Mouse (Mus musculus): ENCODE measurements around the gene Rgs3. TPM values are rescaled to one million over a fixed set of nuclear protein-coding genes. Genes with fewer than 3 reads are reported as not detected.
A peak's percentile ranks its signal among the peaks of the same experiment; 100 is the strongest.
"Not testable (repeated sequence)": the region's sequence is repeated elsewhere in the genome, so short reads cannot be mapped to it uniquely, and the experiment has no call there.

Rgs3 gene
- polyA plus RNA-seq, 1 experiment from 2014 or later: 35.4 TPM

- H3K4me3 ChIP-seq: no peak overlapping the region
- H3K27me3 ChIP-seq (replicated peaks; ENCODE audit: low read depth, poor library complexity, severe bottlenecking): 0 out of 2 replicates have a peak, but pooled peaks cover 5% of the 10 kb centered on the region
- no peaks in the 10 kb centered on the region for H3K36me3 ChIP-seq (replicated peaks)
- H3K9me3 ChIP-seq: no peaks in the 10 kb centered on the region
- DNase-seq (ENCODE audit: low spot score): no peak
- H3K4me1 ChIP-seq: peaks cover 12% of the 10 kb centered on the region
- peak overlapping the region; percentile 42; the same call in 1 of the 2 replicates for H3K27ac ChIP-seq (replicated peaks)
- 80% methylated on average over 4 of the region's 4 CpGs for WGBS
Measured at GRCm38 (mm10) chr4:62562006-62562405, 2.4 kb downstream of the Rgs3 start.

DNA sequence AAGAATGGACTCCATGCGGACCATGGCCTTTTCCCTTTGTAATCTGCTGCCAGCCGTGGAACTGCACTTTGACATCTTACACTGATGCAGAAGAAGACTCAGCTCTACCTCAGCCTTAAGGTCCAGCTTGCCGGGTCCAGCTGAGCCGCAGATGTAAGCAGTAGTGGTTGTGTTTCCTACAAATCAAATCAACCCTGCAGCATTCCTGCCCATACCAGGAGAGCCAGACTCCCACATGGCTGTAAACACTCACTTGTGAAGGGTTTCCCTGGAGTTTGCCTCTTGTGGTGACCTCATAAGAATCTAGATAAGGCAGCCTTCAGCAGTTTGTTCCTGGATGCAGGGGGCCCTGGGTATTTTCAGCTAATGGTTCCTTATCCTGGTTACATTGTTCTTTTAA lies 6.9 kb downstream of the Rgs3 start:
- Histone ChIP-seq H3K4me1 (peaks cover 14% of the 10 kb centered on the region), H3K9me3 (no peaks in the 10 kb centered on the region), H3K27ac (replicated peaks) (no peak overlapping the region), H3K27me3 (replicated peaks; ENCODE audit: low read depth, poor library complexity, severe bottlenecking) (0 out of 2 replicates have a peak, but pooled peaks cover 5% of the 10 kb centered on the region), H3K4me3 (no peak overlapping the region), H3K36me3 (replicated peaks) (no peaks in the 10 kb centered on the region)
- 88% methylated on average over 4 of the region's 4 CpGs for WGBS
- no peak for DNase-seq (ENCODE audit: low spot score)

GRCm38 (mm10) chr4:62567696-62568095 lies 8.0 kb downstream of the Rgs3 start:
- 93% methylated on average over 6 of the region's 6 CpGs for WGBS
- H3K27me3 ChIP-seq (replicated peaks; ENCODE audit: low read depth, poor library complexity, severe bottlenecking): 0 out of 2 replicates have a peak, but pooled peaks cover 5% of the 10 kb centered on the region
- no peak overlapping the region for H3K27ac ChIP-seq (replicated peaks)
- no peak overlapping the region for H3K4me3 ChIP-seq
- H3K36me3 ChIP-seq (replicated peaks): no peaks in the 10 kb centered on the region
- no peak for DNase-seq (ENCODE audit: low spot score)
- no peaks in the 10 kb centered on the region for H3K9me3 ChIP-seq
- H3K4me1 ChIP-seq: peaks cover 10% of the 10 kb centered on the region; the same call in 1 of the 2 replicates

- 0 out of 2 replicates have a peak, but pooled peaks cover 5% of the 10 kb centered on the region for H3K27me3 ChIP-seq (replicated peaks; ENCODE audit: low read depth, poor library complexity, severe bottlenecking)
- 90% methylated on average over 1 of the region's 1 CpGs for WGBS
- H3K36me3 ChIP-seq (replicated peaks): no peaks in the 10 kb centered on the region
- H3K4me1 ChIP-seq: peaks cover 10% of the 10 kb centered on the region; the same call in 1 of the 2 replicates
- H3K27ac ChIP-seq (replicated peaks): no peak overlapping the region
- no peaks in the 10 kb centered on the region for H3K9me3 ChIP-seq
- DNase-seq (ENCODE audit: low spot score): no peak
- H3K4me3 ChIP-seq: no peak overlapping the region
Measured at GRCm38 (mm10) chr4:62568359-62568758, 8.7 kb downstream of the Rgs3 start.

DNA sequence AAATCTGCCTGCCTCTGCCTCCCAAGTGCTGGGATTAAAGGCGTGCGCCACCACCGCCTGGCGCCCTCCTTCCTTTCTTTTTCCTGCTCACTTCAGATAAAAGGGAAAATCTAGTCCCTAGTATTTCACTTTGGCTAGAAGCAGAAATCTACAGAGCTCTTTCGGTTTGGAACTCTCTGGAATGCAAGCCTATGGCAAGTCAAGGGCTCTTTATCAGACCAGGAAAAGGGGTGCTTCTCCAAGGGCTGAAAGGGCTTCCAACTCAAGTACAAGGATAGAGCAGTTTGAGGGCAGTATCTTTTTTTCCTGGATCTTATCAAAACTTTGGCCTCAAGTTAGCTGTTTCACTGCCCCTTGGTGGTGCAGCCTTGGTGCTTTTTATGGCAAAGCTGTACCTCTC lies 10.0 kb downstream of the Rgs3 start:
- 90% methylated on average over 5 of the region's 5 CpGs for WGBS
- no peaks in the 10 kb centered on the region for H3K9me3 ChIP-seq
- 0 out of 2 replicates have a peak, but pooled peaks cover 5% of the 10 kb centered on the region for H3K27me3 ChIP-seq (replicated peaks; ENCODE audit: low read depth, poor library complexity, severe bottlenecking)
- DNase-seq (ENCODE audit: low spot score): no peak
- peaks cover 10% of the 10 kb centered on the region; the same call in 1 of the 2 replicates for H3K4me1 ChIP-seq
- no peaks in the 10 kb centered on the region for H3K36me3 ChIP-seq (replicated peaks)
- no peak overlapping the region for H3K27ac ChIP-seq (replicated peaks)
- H3K4me3 ChIP-seq: no peak overlapping the region

DNA sequence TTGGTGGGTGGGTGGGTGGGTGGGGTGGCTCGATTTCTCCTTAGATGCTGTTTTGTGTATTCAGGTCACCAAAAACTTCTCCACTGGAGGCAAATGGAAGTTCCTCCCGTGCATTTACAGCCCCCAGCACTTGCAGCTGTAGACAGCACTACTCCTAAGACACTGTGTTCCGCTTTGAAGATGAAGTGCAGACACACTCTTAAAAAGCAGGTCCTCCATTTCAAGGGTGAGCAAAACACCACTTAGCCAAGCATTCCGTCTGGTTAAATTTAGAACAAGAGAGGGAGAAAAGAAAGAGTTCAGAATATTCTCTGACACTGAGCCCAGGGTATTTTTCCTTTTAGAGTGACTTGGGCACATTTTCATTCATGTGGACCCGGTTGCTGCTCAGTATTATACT lies 10.4 kb downstream of the Rgs3 start:
- DNase-seq (ENCODE audit: low spot score): no peak
- no peaks in the 10 kb centered on the region for H3K9me3 ChIP-seq
- H3K27ac ChIP-seq (replicated peaks): no peak overlapping the region
- no peaks in the 10 kb centered on the region for H3K36me3 ChIP-seq (replicated peaks)
- WGBS: 60% methylated on average over 5 of the region's 5 CpGs
- no peak overlapping the region for H3K4me3 ChIP-seq
- H3K4me1 ChIP-seq: peaks cover 10% of the 10 kb centered on the region; the same call in 1 of the 2 replicates
- 0 out of 2 replicates have a peak, but pooled peaks cover 5% of the 10 kb centered on the region for H3K27me3 ChIP-seq (replicated peaks; ENCODE audit: low read depth, poor library complexity, severe bottlenecking)

DNA sequence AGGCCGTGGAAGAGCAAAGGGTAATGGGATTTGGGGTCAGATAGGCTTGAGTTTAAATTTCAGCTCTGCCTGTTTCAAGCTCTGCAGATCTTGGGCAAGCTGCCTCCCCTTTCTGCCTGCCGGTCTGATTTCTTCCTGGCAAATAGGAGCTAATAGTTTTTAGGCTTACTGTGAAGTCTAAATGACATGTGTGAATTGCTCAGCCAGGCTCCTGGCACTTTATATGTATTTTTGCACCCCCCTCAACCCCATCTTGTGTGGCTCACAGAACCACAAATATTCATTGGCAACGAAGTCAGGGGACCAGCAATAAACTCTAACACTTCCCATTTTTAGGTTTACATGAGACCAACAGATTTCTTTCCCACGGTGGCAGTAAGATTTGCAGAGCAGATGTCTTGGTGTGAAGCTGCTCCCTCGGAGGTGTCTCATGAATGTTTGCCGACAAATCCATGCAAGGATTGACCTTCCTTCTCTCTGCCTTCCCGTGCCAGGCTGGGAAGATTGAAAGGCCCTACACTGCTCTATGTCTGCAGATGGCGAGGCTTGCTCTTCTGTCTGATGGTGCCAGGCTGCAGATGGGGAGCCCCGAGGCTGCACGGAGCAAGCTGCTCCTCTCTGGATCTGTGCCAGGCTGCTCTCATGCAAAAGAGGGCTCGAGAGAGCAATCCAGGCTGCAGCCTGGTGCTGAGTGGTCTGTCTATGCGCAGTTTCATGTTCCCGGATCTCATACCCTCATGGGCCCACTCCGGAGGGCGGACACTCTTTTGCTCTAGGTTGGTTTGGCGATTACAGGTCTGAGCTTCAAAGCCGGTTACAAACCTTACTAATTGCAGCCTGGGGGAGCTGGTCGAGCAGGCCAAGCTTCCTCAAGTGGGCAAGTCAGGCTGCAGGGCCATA lies 23.0 kb downstream of the Rgs3 start:
- peak; percentile 32 for DNase-seq (ENCODE audit: low spot score)
- Histone ChIP-seq H3K4me3 (peak overlapping the region; percentile 64), H3K27me3 (replicated peaks; ENCODE audit: low read depth, poor library complexity, severe bottlenecking) (peaks cover 47% of the 10 kb centered on the region), H3K9me3 (no peaks in the 10 kb centered on the region), H3K27ac (replicated peaks) (peak overlapping the region; percentile 83), H3K4me1 (peaks cover 29% of the 10 kb centered on the region), H3K36me3 (replicated peaks) (no peaks in the 10 kb centered on the region)
- WGBS: 35% methylated on average over 18 of the region's 18 CpGs

GRCm38 (mm10) chr4:62583265-62584092 lies 23.8 kb downstream of the Rgs3 start:
- H3K9me3 ChIP-seq: no peaks in the 10 kb centered on the region
- 2% methylated on average over 42 of the region's 42 CpGs for WGBS
- peak overlapping the region; percentile 64 for H3K4me3 ChIP-seq
- H3K36me3 ChIP-seq (replicated peaks): no peaks in the 10 kb centered on the region
- DNase-seq (ENCODE audit: low spot score): peak; percentile 73
- peaks cover 29% of the 10 kb centered on the region for H3K4me1 ChIP-seq
- peak overlapping the region; percentile 83 for H3K27ac ChIP-seq (replicated peaks)
- H3K27me3 ChIP-seq (replicated peaks; ENCODE audit: low read depth, poor library complexity, severe bottlenecking): peaks cover 47% of the 10 kb centered on the region

- peaks cover 39% of the 10 kb centered on the region for H3K27me3 ChIP-seq (replicated peaks; ENCODE audit: low read depth, poor library complexity, severe bottlenecking)
- no peak for DNase-seq (ENCODE audit: low spot score)
- WGBS: 90% methylated on average over 8 of the region's 8 CpGs
- no peak overlapping the region for H3K4me3 ChIP-seq
- H3K9me3 ChIP-seq: no peaks in the 10 kb centered on the region
- no peak overlapping the region for H3K27ac ChIP-seq (replicated peaks)
- H3K4me1 ChIP-seq: peaks cover 38% of the 10 kb centered on the region
- H3K36me3 ChIP-seq (replicated peaks): no peaks in the 10 kb centered on the region
Measured at GRCm38 (mm10) chr4:62587067-62587466, 27.4 kb downstream of the Rgs3 start.

GRCm38 (mm10) chr4:62590878-62591277 lies 31.2 kb downstream of the Rgs3 start:
- no peak for DNase-seq (ENCODE audit: low spot score)
- no peak overlapping the region for H3K4me3 ChIP-seq
- peak overlapping the region; percentile 45; the same call in 1 of the 2 replicates for H3K27ac ChIP-seq (replicated peaks)
- peaks cover 16% of the 10 kb centered on the region for H3K4me1 ChIP-seq
- WGBS: 84% methylated on average over 1 of the region's 1 CpGs
- H3K27me3 ChIP-seq (replicated peaks; ENCODE audit: low read depth, poor library complexity, severe bottlenecking): peaks cover under 1% of the 10 kb centered on the region; the same call in 1 of the 2 replicates
- no peaks in the 10 kb centered on the region for H3K36me3 ChIP-seq (replicated peaks)
- no peaks in the 10 kb centered on the region for H3K9me3 ChIP-seq

- peak; percentile 72 for DNase-seq (ENCODE audit: low spot score)
- Histone ChIP-seq H3K4me1 (peaks cover 16% of the 10 kb centered on the region), H3K9me3 (no peaks in the 10 kb centered on the region), H3K36me3 (replicated peaks) (no peaks in the 10 kb centered on the region), H3K4me3 (no peak overlapping the region), H3K27me3 (replicated peaks; ENCODE audit: low read depth, poor library complexity, severe bottlenecking) (no peaks in the 10 kb centered on the region), H3K27ac (replicated peaks) (peak overlapping the region; percentile 60)
- 9% methylated on average over 11 of the region's 11 CpGs for WGBS
Measured at GRCm38 (mm10) chr4:62591326-62591725, 31.7 kb downstream of the Rgs3 start.

DNA sequence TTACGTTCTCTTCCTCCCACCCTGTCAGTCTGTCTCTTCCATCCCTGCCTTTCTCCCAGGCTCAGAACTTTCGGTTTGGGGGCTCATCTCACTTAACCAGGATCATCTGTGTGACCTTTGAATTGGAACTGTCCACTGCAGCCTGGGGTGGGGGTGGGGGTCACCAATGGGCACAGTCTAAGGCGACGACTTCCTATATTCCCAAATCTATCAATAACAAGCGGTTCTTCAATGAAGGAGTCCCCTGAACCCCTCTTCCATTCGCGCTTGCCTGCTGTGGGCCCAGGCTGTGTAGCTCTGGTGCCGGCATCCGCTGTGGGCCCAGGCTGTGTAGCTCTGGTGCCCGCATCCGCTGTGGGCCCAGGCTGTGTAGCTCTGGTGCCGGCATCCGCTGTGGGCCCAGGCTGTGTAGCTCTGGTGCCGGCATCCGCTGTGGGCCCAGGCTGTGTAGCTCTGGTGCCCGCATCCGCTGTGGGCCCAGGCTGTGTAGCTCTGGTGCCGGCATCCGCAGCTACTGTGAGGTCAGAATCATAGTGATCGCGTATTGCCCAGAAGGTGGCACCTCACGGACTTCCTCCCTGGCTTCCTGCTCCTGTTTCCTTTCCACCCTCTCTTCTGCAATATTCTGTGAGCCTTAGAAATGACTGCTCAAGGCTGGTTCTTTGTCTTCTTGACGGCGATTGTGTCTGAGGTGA lies 34.0 kb downstream of the Rgs3 start:
- H3K27ac ChIP-seq (replicated peaks); DNase-seq (ENCODE audit: low spot score); H3K36me3 ChIP-seq (replicated peaks); H3K9me3 ChIP-seq; H3K27me3 ChIP-seq (replicated peaks; ENCODE audit: low read depth, poor library complexity, severe bottlenecking); H3K4me3 ChIP-seq: not testable (repeated sequence)
- peaks cover 16% of the 10 kb centered on the region for H3K4me1 ChIP-seq
- WGBS: 91% methylated on average over 24 of the region's 24 CpGs

All from embryonic facial prominence, embryonic 10.5 days (tissue).